Comparison of ENCODE assay signal across 11 mouse cellular contexts in the genomic region with DNA sequence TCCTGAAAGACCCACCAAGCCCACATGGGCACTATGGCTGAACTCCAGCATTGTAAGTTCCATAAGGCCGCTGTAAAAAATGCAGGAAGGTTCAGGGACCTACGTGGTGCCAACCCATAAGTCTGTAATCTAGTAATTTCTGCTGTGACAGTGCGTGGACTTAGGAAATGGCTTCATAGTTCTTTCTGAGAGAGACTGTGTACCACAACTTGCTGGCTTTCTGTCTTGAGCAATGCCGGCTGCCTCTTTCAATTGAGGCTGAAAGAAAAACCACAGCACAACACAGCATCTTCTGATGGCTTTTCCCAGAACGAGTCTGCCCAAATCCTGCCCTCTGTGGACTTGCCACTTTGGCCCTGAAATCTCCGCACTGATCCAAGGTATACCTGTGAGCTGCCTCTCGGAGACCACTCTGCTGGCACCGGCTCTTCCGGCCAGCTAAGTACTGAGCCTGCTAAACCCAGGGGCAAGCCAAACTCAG. TPM values are rescaled to one million over a fixed set of nuclear protein-coding genes. Genes with fewer than 3 reads are reported as not detected.
DNase-seq lines count a peak whose midpoint lies in the region; ATAC-seq and TF ChIP-seq lines count a peak whose summit lies in the region.
"Had no signal": no experiment of that assay in that cellular context is flagged by ENCODE, and none has a peak within 500 bp of the region (broad histone marks: within the 10 kb centered on the region; RNA-seq: fewer than 3 reads in every experiment).

No protein-coding gene starts in this region.

- ATAC-seq in liver, embryonic 16.5 days (ENCODE audit: low read depth), result no peak
- no peak for ATAC-seq in midbrain, embryonic 13.5 days
- ATAC-seq: hindbrain, postnatal 0 days had no signal

- 1% methylated on average over 9 of the region's 9 CpGs for WGBS in bone marrow, adult 2 months
- 23% methylated on average over 9 of the region's 9 CpGs for WGBS in liver, embryonic 16.5 days (ENCODE audit: insufficient replicate concordance)
- WGBS in midbrain, embryonic 13.5 days, result 92% methylated on average over 9 of the region's 9 CpGs

- no peak for TF ChIP-seq POLR2A in bone marrow, adult 2 months (IDR thresholded peaks at IDR 0.05; ENCODE audit: borderline replicate concordance, control insufficient read depth, low read depth, low read length)

- H3K27ac ChIP-seq in bone marrow, adult 2 months (ENCODE audit: control insufficient read depth, insufficient read depth, low read depth, low read length, poor library complexity), result peak overlapping the region; percentile 88
- peak overlapping the region; percentile 89 for H3K27ac ChIP-seq in liver, embryonic 16.5 days (ENCODE audit: low read length)
- no peak overlapping the region for H3K27ac ChIP-seq in midbrain, embryonic 13.5 days
- H3K27ac ChIP-seq: hindbrain, postnatal 0 days had no signal

- DNase-seq in heart, adult 11 months, result peak; percentile 88
- no peak for DNase-seq in heart, postnatal 14 days
- peak; percentile 50 for DNase-seq in 3134 (ENCODE audit: extremely low read depth, insufficient read length, low spot score)
- DNase-seq in left cerebral cortex, postnatal 4 days, result no peak
- DNase-seq in kidney, postnatal 36 days, result no peak
- DNase-seq: adrenal gland, adult 8-10 months; cerebellum, adult 8-10 months had no signal

- H3K9ac ChIP-seq in liver, embryonic 16.5 days (ENCODE audit: low read depth, low read length), result peak overlapping the region; percentile 68
- H3K9ac ChIP-seq in midbrain, embryonic 13.5 days (replicated peaks), result no peak overlapping the region

- H3K36me3 ChIP-seq in liver, embryonic 16.5 days (ENCODE audit: control insufficient read depth, insufficient read depth), result no peaks in the 10 kb centered on the region
- H3K36me3 ChIP-seq in midbrain, embryonic 13.5 days, result no peaks in the 10 kb centered on the region

- H3K9me3 ChIP-seq in liver, embryonic 16.5 days (replicated peaks; ENCODE audit: control insufficient read depth, low read length), result no peaks in the 10 kb centered on the region
- H3K9me3 ChIP-seq in midbrain, embryonic 13.5 days, result no peaks in the 10 kb centered on the region

- intact Hi-C loops in heart, postnatal 14 days (cut with DNase I), result loop anchor here (5.0 kb wide), 3 partner anchors 127 to 628 kb away; no protein-coding TSS in a partner anchor
- intact Hi-C loops in left cerebral cortex, postnatal 4 days (cut with DNase I), result loop anchor here (10.0 kb wide), 1 partner anchor 120 kb away; no protein-coding TSS in a partner anchor

- H3K4me1 ChIP-seq in bone marrow, adult 2 months (ENCODE audit: control insufficient read depth, insufficient read depth, low read length), result peaks cover 16% of the 10 kb centered on the region
- peaks cover 49% of the 10 kb centered on the region for H3K4me1 ChIP-seq in liver, embryonic 16.5 days (ENCODE audit: control insufficient read depth, low read depth, low read length)
- peaks cover 18% of the 10 kb centered on the region for H3K4me1 ChIP-seq in midbrain, embryonic 13.5 days (replicated peaks)

- peak overlapping the region; percentile 75 for H3K4me2 ChIP-seq in liver, embryonic 16.5 days (ENCODE audit: low read depth, low read length)
- H3K4me2 ChIP-seq in midbrain, embryonic 13.5 days (replicated peaks), result no peak overlapping the region

- H3K4me3 ChIP-seq in bone marrow, adult 2 months (replicated peaks; ENCODE audit: control insufficient read depth, low read depth, low read length), result peak overlapping the region; percentile 82
- peak overlapping the region; percentile 62 for H3K4me3 ChIP-seq in liver, embryonic 16.5 days (ENCODE audit: low read depth, low read length)
- no peak overlapping the region for H3K4me3 ChIP-seq in midbrain, embryonic 13.5 days (replicated peaks)

- TF ChIP-seq CTCF in bone marrow, adult 2 months (IDR thresholded peaks at IDR 0.05; ENCODE audit: control insufficient read depth, insufficient read depth, low read length), result no peak

- no peaks in the 10 kb centered on the region for H3K27me3 ChIP-seq in liver, embryonic 16.5 days (ENCODE audit: control insufficient read depth, insufficient read depth, low read depth, low read length)
- H3K27me3 ChIP-seq in midbrain, embryonic 13.5 days, result no peaks in the 10 kb centered on the region

RNA-seq across cellular contexts. Expression of gene Runx1, which starts 1.2 kb away (rescaled TPM):
- 1 to 10 TPM; 2.4 to 4.9 TPM for total RNA-seq in heart, postnatal 14 days (2021)
- polyA plus RNA-seq in bone marrow, adult 2 months (2011; ENCODE audit: insufficient read depth, insufficient read length, low replicate concordance, missing spikeins), result 15.8 and 24.5 TPM in 2 replicates
- polyA plus RNA-seq in liver, embryonic 16.5 days (2015; fragmentation: Nextera tagmentation; extraction: Ambion mirVana), result 4.1 and 4.4 TPM in 2 replicates
- 1 to 10 TPM; 1.2 to 1.8 TPM for total RNA-seq in left cerebral cortex, postnatal 4 days (2021)
- 0.52 and 1.1 TPM in 2 replicates for polyA plus RNA-seq in midbrain, embryonic 13.5 days (2015; fragmentation: Nextera tagmentation; extraction: Ambion mirVana)

Comparison
In these comparisons a context has a peak if more than half of its experiments do, and no peak if none do; other contexts are left out.
1. DNase-seq: peak in heart, adult 11 months (single experiment) and 3134 (single experiment); none in heart, postnatal 14 days (0 of 2), left cerebral cortex, postnatal 4 days (single experiment) and kidney, postnatal 36 days (0 of 2).